Comparison of ENCODE assay signal across 11 mouse cellular contexts in the genomic region with DNA sequence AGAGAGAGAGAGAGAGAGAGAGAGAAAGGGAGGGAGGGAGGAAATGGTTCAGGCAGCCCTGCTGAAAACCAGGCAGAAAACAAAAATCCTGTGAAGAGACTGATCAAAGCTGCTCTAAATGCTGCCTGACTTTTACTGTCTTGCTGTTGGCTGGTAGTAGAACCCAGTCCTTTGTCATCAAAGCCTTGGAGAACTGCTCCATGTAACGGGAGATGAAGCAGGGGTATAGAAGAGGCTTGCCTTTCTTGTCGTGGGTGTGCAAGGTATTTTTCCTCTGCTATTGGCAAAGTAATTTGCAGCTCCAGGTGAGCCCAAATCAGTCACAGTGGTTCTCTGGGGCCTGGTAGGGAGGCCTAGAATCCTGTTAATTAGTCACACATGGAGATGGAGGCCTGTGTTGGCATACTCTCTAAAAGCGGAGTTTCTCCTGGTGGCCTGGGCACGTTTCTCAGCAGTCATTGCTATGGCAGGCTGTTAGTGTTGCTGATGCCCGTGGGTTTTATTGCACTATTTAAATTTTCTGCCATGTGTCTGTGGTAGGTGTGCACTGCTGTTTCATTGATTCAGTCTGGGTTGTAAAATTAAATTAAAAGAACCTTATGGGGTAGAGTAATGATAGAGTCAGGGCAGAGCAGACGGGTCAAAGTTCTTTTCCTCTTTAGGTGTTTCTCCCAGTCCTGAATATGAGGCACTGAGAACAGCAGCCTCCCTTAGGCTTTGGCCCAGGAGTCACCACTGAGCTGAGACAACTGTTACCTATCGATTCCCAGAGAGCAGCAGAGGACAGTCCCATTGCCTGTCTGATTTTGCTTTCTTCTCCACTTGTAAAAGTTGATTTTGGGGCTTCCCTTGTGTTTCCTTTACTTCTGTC.
A peak's percentile ranks its signal among the peaks of the same experiment; 100 is the strongest.
DNase-seq lines count a peak whose midpoint lies in the region; ATAC-seq lines count a peak whose summit lies in the region.
"Had no signal": no experiment of that assay in that cellular context is flagged by ENCODE, and none has a peak within 500 bp of the region (broad histone marks: within the 10 kb centered on the region; RNA-seq: fewer than 3 reads in every experiment).

No protein-coding gene starts in this region.

- H3K36me3 ChIP-seq in kidney, embryonic 14.5 days (ENCODE audit: control insufficient read depth, insufficient read depth, low read length) = no peaks in the 10 kb centered on the region
- no peaks in the 10 kb centered on the region for H3K36me3 ChIP-seq in midbrain, embryonic 14.5 days (ENCODE audit: control insufficient read depth, insufficient read depth, low read length)
- H3K36me3 ChIP-seq: embryonic facial prominence, embryonic 15.5 days; heart, embryonic 13.5 days had no signal

- H3K4me3 ChIP-seq in kidney, embryonic 14.5 days (ENCODE audit: low read length) = no peak overlapping the region
- no peak overlapping the region for H3K4me3 ChIP-seq in midbrain, embryonic 14.5 days (replicated peaks; ENCODE audit: low read depth, low read length)
- H3K4me3 ChIP-seq: embryonic facial prominence, embryonic 15.5 days; heart, embryonic 13.5 days had no signal

- WGBS in kidney, embryonic 14.5 days = 53% methylated on average over 7 of the region's 7 CpGs
- WGBS in midbrain, embryonic 14.5 days = 55% methylated on average over 7 of the region's 7 CpGs

- H3K27ac ChIP-seq in kidney, embryonic 14.5 days (ENCODE audit: low read depth, low read length) = no peak overlapping the region
- no peak overlapping the region for H3K27ac ChIP-seq in midbrain, embryonic 14.5 days (replicated peaks; ENCODE audit: low read depth, low read length)
- H3K27ac ChIP-seq: embryonic facial prominence, embryonic 15.5 days; heart, embryonic 13.5 days had no signal

- H3K4me1 ChIP-seq in kidney, embryonic 14.5 days (ENCODE audit: control insufficient read depth, insufficient read depth, low read length) = peaks cover 20% of the 10 kb centered on the region; the same call in 1 of the 2 replicates
- peaks cover 11% of the 10 kb centered on the region; the same call in 1 of the 2 replicates for H3K4me1 ChIP-seq in midbrain, embryonic 14.5 days (ENCODE audit: control insufficient read depth, insufficient read depth, low read length)

- no peak overlapping the region for H3K9ac ChIP-seq in kidney, embryonic 14.5 days (ENCODE audit: low read depth, low read length)
- H3K9ac ChIP-seq in midbrain, embryonic 14.5 days (replicated peaks; ENCODE audit: low read length) = no peak overlapping the region
- H3K9ac ChIP-seq: embryonic facial prominence, embryonic 15.5 days; heart, embryonic 13.5 days had no signal

- DNase-seq in layer of hippocampus, adult 11-12 months (ENCODE audit: low spot score) = peak; percentile 16
- no peak for DNase-seq in layer of hippocampus, adult 9-10 months (ENCODE audit: low spot score)
- DNase-seq in cerebellum, postnatal 25 days = peak; percentile 34 to 40
- DNase-seq in midbrain, embryonic 14.5 days = peak; percentile 44
- DNase-seq in adrenal gland, postnatal 25 days = no peak
- no peak for DNase-seq in lung, postnatal 25 days (ENCODE audit: low spot score)
- no peak for DNase-seq in lung, postnatal 36 days

- no peaks in the 10 kb centered on the region for H3K27me3 ChIP-seq in kidney, embryonic 14.5 days (ENCODE audit: control insufficient read depth, insufficient read depth, low read length)
- H3K27me3 ChIP-seq in midbrain, embryonic 14.5 days (ENCODE audit: control insufficient read depth, insufficient read depth, low read length) = no peaks in the 10 kb centered on the region
- H3K27me3 ChIP-seq: embryonic facial prominence, embryonic 15.5 days; heart, embryonic 13.5 days had no signal

- ATAC-seq in kidney, embryonic 14.5 days (ENCODE audit: low FRiP score, low TSS enrichment) = 0 out of 2 replicates have a peak, but pooled peaks have one; percentile 60
- no peak for ATAC-seq in midbrain, embryonic 14.5 days (ENCODE audit: low FRiP score, low TSS enrichment)
- ATAC-seq: lung, postnatal 0 days had no signal

- H3K4me2 ChIP-seq in kidney, embryonic 14.5 days (replicated peaks; ENCODE audit: low read depth, low read length) = no peak overlapping the region
- no peak overlapping the region for H3K4me2 ChIP-seq in midbrain, embryonic 14.5 days (ENCODE audit: low read length)
- H3K4me2 ChIP-seq: embryonic facial prominence, embryonic 15.5 days; heart, embryonic 13.5 days had no signal

- H3K9me3 ChIP-seq in kidney, embryonic 14.5 days (ENCODE audit: control insufficient read depth, low read length) = no peaks in the 10 kb centered on the region
- no peaks in the 10 kb centered on the region for H3K9me3 ChIP-seq in midbrain, embryonic 14.5 days (ENCODE audit: control insufficient read depth, low read length)
- H3K9me3 ChIP-seq: embryonic facial prominence, embryonic 15.5 days; heart, embryonic 13.5 days had no signal

Comparison
In these comparisons a context has a peak if more than half of its experiments do, and no peak if none do; other contexts are left out.
1. DNase-seq: peak in layer of hippocampus, adult 11-12 months (single experiment), cerebellum, postnatal 25 days (2 of 2) and midbrain, embryonic 14.5 days (single experiment); none in layer of hippocampus, adult 9-10 months (single experiment), adrenal gland, postnatal 25 days (single experiment), lung, postnatal 25 days (single experiment) and lung, postnatal 36 days (single experiment).